Mouse (Mus musculus): Measurements from ENCODE around the gene Fv1.

The Fv1 gene

DNA sequence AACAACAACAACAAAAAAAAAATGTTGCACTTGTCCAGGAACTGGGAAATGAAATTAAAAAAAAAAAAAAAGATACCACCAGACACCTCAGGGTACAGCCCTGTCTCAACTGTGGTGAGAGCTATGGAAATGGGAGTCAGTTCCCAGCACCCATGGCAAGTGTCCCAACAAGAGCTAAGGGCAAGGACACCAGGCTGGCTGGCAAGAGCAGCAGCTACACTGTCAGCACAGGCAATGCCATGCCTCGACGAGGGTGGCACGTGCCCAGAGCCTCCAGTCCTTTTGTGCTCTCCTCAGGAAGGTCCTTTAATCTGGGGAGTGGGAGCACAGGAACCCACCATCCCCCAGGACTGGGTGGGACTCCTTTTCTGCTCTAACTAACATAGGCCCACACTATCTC, 15.4 kb downstream of the Fv1 start:
- DNase-seq (ENCODE audit: extremely low spot score, low spot score), result no peak

DNA sequence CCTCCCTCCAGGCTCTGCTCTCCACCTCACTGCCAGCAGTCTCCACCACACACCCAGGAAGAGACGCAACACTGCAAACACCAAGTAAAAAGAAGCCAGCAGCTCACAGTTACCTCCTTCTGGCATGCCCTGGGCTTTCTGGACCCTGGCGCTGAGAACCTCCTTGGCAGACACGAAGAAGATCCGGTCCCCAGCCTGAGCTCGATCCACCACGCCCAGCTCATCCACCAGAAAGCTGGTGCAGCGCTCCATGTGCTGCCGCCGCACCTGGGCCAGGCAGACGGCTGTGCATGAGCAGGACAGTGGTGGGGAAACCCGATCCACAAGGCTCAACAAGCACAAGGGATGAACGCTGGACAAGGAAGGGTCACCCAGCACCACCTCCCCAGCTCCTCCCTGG, 17.4 kb downstream of the Fv1 start:
- DNase-seq (ENCODE audit: extremely low spot score, low spot score), result no peak

DNA sequence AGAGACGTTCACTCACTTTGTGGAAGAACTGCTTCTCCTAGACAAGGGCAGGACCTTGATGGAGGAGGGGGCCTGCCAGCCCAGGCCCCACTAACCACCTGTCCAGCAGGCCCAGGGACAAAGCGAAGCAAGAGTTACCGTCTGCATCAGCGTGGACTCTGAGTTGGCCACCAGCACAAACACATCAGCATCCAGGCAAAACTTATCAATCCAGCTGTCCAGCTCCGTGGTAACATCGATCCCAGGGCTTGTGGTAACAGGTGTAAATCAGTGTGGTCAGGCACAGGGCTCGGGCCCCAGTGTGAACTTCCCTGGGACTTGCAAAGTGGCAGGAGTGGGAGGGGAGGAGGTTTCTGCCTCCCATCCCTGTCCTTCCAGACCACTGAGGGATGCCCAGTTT, 18.5 kb downstream of the Fv1 start:
- DNase-seq (ENCODE audit: extremely low spot score, low spot score), result no peak

DNA sequence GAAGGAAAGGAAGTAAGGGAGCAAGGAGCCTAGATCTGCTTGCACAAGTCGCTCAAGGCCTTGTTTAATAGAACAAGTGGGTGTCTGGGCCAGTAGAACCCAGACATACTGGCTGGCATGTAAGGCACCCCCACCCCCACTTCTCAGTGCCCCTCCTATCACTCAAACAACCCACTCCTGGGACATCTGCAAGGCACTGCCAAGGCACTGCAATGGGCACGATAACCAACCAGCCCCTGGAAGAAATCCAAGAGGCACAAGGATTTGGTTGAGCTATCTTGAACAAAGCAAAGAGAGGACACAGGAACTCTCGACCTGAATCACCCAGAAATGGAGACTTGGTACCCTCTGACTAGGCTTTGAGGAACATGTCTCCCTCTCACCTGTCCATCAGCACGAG, 19.5 kb downstream of the Fv1 start:
- no peak for DNase-seq (ENCODE audit: extremely low spot score, low spot score)

DNA sequence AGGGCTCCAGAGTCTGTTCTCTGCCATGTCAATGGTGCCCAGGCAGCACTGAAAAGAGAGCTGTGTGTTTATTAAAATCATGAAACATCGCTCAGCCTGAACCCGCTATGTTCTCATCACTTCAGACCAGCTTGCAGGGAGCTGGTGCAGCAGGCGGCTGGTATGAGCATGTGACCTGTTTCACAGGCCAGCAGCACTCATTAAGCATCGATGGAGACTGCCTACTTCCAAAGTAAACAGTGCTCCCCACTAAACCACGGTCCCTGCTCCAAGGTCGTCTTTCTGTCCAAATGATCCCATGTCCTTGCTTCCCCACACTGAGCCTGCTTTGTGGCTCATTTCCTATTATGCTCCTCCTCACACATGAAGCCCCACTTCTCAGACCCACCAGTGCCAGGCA, 21.6 kb downstream of the Fv1 start:
- DNase-seq (ENCODE audit: extremely low spot score, low spot score), result no peak

DNA sequence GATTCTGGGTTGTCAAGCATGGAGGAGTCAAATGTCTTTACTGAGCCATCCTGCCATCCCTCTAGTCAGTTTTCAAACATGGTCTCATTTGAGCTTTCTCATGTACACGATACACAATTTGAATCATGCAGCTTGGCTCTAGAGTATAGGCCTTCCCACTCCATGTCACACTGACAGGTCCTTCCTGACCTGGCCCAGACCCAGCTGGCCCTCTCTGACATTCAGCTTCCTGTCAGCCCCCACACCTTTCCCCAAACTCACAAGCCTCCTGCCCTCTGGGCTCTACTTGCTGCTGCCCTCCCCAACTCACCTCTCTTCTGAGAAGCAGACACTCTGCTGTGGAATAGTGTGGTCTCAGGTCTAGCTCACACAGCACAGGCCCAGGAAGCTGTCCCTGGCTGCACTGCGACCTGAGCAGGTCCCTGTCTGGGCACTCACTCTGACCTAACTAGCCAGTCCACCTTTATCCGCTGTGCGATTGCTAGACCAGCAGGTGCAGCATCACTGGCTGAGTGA, 27.1 kb downstream of the Fv1 start:
- no peak for DNase-seq (ENCODE audit: extremely low spot score, low spot score)

DNA sequence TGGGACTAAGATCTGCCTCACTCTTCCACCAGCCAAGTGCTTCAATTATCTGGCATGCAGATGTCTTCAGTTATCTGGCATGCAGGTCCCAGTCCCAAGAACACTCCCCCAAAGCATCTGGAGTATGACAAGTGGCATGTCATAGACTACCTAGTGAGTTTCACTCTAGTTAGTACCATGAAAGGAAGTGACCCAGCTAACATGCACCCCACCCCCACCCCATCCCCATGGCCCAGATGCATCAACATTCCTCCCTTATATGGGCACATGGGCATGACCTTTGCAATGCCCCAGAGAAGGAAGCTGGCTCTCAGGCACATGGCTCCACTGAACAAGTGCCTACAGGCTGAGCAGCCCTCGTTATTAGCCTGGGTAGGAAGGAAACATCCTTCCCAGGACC, 27.6 kb downstream of the Fv1 start:
- DNase-seq (ENCODE audit: extremely low spot score, low spot score), result no peak

DNA sequence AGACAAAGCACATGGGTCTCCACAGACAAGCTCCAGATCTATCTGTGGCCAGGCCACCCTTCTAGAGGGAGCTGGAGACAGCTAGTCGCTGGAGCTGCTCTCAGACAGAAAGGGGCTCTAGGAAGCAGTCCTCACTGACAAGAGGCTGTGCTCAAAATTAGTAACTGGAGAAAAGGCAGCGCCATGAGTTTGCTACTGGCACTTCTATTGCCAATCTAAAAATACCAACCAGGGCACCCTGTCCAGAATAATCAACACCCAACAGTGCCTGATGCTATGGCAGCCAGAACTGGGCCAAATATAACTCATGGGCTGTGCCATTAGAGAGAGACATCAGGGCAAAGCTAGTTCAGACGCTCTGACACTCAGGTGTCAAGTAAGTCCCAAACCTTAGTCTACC, 28.6 kb downstream of the Fv1 start:
- no peak for DNase-seq (ENCODE audit: extremely low spot score, low spot score)

DNA sequence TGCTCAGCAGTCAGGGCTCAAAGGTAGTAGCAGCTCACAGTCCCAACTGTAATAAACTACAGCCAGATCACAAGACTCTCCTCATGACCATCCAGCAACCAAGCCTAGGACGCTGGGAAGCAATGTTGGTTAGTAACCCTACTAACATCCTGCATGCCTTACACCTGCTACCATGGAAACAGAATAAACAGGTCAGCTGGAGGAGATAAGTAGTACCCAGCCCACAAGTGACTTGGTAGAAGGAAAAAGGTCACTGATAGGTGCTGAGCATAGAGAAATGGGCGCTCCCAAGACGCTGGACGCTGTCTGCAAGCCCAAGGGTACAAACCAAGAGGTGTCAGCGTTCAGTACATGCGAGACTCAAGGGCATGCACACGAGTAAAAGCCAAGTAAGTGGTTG, 31.7 kb downstream of the Fv1 start:
- no peak for DNase-seq (ENCODE audit: extremely low spot score, low spot score)

DNA sequence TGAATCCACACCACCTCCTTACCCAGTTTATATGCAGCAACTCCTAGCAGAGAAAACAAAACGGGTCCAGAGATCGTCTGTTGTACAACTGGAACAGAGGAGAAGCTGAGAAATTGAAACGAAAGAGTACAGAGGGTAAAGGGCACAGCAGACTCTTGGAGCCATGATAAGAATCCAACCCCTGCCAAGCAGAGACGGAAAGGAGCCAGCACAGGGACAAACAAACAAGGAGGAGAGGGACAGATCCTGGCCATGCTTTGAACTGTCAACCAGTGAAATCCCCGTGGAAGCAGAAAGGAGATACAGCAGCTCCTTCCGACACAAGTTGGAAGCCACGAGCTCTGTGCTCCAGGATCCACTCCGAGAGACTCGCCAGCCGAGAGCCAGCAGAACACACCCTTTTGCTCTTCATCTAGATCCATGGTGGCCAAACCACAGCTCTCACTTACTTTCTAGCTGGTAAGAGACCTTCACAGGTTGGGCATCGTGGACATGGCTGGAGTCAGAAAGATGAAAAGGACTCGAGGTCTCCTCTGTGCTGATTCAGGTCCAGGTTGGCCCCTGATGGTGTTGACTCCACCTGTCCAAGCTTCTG, 34.2 kb downstream of the Fv1 start:
- no peak for DNase-seq (ENCODE audit: extremely low spot score, low spot score)

DNA sequence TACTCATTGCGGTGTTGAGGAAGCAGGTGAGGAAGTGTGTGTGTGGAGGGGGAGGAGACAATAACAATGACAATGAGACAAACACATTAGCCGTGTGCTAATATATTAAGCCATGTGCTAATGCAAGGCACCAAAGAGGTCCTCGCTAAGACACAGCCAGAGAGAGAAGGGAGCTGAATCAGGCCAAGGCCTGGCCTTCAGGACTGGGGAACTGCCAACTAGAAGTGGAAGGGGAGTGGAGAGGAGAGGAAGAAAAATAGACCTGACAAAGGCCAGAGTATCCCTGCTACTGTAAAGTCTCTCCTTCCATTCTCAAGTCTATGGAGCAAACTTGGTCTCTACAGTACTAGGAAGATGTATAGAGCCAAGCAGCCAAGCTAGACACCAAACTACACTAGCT, 34.8 kb downstream of the Fv1 start:
- DNase-seq (ENCODE audit: extremely low spot score, low spot score), result no peak

DNA sequence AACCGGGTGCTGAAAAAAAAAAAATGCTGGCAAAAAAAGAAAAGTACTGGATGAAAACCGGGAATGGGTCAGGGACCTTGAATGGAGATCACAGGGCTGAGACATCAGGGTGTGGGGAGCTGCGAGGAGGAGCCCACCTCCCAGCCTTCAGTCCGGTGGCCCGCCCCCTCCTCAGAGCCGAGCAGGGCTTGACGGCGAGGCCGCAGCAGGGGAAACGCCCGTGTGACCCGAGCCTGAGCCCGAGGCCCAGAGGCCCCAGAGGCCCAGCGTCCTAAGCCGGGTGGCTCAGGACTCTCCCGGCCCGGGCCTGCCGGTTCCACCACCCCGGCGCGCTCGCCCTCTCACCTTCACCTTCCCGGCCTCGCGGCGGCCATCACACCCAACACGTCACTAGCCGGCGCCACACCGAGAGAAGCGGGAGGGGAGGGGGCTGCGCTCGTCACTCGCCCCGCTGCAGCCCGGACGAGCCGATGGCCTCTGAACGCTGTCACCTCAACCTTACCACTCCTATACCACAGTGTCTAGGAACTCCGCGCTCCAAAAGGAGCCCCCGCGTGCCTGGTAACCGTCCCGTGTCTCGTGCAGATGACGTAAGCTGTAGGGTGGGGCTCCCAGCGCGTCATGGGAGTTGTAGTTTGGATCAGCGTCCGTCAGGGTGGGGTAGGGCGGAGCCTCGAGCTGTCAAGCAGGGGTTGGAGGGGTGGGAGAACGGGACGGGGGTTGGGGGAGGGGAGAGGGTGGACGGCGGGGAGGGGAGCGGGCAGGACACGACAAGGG, 35.7 kb downstream of the Fv1 start, which contains the start of gene Mfn2:
TSS of gene Mfn2 (minus strand) at position 392 of the 777 bp plus-strand sequence.
- peak; percentile 92 for DNase-seq (ENCODE audit: extremely low spot score, low spot score)

DNA sequence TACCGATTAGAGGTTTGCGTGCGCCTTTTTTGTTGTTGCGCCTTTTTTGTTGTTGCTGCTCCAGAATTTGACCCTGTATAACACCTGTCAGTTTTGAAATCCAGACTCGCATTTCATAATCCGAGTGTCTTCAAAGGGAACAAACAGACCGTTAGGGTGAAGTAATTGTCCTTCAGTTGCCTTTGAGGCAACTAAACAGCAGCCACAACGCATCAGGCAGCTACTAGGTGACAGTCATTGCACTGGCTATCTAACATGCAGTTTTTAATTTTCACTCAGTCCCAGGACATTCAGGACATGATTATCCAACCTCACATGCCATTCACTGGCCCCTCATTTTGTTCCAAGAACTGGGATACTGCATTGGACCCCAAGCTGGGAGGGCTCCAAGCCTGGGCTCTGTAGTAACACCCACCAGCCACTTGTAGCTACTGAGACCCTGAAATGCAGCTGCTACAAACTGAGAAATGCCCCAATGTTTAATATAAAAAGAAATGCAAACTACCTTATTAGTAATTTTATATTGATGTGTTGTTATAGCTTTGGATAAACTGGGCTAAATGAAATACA, 36.4 kb downstream of the Fv1 start:
- DNase-seq (ENCODE audit: extremely low spot score, low spot score), result no peak

DNA sequence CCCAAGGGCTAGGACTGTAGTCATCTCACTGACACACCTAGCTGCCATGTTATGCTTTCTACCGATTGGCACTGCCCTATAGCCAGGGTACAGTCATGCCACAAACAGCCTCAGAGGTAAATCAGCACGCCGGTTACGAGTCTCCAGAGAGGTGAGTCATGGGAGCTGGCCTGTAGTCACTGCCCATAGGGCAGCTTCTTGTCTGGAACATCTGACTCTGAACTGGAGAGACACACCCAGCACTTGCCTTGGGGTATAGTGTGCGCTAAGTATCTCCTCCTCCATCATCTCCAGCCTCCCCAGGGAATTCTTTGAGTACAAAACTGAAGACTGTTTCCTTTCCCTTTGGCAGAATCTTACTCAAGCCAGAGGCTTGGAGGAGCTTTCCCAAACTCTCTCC, 37.5 kb downstream of the Fv1 start:
- no peak for DNase-seq (ENCODE audit: extremely low spot score, low spot score)

DNA sequence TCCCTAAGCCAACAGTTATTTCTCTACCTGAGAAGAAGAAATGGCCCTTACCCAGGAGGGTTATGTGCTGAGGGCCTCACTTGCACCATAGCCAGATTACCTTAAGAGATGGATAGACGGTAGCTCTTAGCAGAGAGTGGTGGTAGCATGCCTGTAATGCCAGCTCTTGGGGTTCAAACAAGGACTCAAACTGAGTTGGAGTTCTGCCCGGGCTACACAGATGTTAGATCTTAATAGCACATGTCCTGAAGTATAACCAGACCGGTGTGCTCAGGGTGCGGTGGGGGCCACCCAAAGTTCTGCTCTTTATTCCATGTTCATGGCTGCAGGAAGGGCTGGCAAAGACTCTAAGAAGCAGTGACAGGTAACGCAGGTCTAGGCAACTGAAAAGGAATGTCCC, 40.7 kb downstream of the Fv1 start:
- no peak for DNase-seq (ENCODE audit: extremely low spot score, low spot score)

DNA sequence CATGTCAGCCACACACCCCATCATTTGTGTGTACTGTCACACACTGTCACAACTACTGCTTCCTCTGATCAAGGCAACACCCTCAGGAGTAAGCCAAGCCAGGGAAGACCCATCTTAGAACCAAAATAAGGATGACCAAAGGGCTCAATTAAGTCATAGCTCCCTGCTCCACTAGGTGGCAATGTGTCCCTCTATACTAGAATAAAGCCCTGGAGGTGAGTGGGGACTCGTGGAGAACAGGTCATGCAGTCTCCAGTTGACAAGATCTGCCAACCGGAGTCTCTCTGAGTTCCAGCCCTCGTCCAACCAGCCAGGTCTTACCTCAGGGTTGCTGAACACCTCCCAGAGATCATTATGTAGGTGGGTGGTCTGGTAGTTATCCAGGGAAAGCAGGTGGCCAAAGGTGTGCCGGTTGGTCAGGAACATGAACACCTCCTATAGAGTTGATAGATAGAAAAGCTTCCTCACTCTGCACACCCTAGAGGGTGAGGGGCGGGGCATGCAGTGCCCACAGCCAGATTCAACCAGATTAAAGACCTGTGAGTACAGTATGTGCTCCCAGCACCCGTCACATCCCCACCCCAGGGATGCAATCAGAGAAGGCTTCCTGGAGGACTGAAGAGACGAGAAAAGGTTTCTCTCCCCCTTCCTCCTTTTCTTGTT, 49.8 kb downstream of the Fv1 start:
- no peak for DNase-seq (ENCODE audit: extremely low spot score, low spot score)
